Mouse (Mus musculus) kidney, embryonic 16.5 days (tissue): ENCODE measurements around the gene Cdc45. TPM values are rescaled to one million over a fixed set of nuclear protein-coding genes. Genes with fewer than 3 reads are reported as not detected.
"Not testable (repeated sequence)": the region's sequence is repeated elsewhere in the genome, so short reads cannot be mapped to it uniquely, and the experiment has no call there.

Source experiments
- ATAC-seq: fragments of 200-750 bp; cut with Nextera tagmentation; 2 replicates; pipeline ENCODE4 v1.8.0; 2017; ENCODE audit warnings: moderate TSS enrichment; ENCODE audit not compliant: low FRiP score, low TSS enrichment
- H3K27ac ChIP-seq: fragments of 300-500 bp; sonication (generic); 2 replicates; pipeline ENCODE4 v1.5.1; 2014; ENCODE audit warnings: low read length
- H3K27me3 ChIP-seq: fragments of 300-500 bp; sonication (generic); 2 replicates; pipeline ENCODE4 v1.6.1; 2014; ENCODE audit warnings: low read length, control low read depth, mixed read lengths; ENCODE audit not compliant: insufficient read depth
- H3K36me3 ChIP-seq: fragments of 300-500 bp; sonication (generic); 2 replicates; pipeline ENCODE4 v1.6.1; 2014; ENCODE audit warnings: low read length, control low read depth, mixed read lengths; ENCODE audit not compliant: insufficient read depth
- H3K4me1 ChIP-seq: fragments of 300-500 bp; sonication (generic); 2 replicates; pipeline ENCODE4 v1.6.1; 2014; ENCODE audit warnings: low read length, control low read depth, mixed read lengths; ENCODE audit not compliant: insufficient read depth
- H3K4me2 ChIP-seq: fragments of 300-500 bp; sonication (generic); replicated peaks from 2 replicates; pipeline ENCODE4 v1.6.1; 2014; ENCODE audit warnings: low read depth, low read length
- H3K4me3 ChIP-seq: fragments of 300-500 bp; sonication (generic); 2 replicates; pipeline ENCODE4 v1.5.1; 2014; ENCODE audit warnings: mild to moderate bottlenecking, low read length
- H3K9ac ChIP-seq: fragments of 300-500 bp; sonication (generic); replicated peaks from 2 replicates; pipeline ENCODE4 v1.6.1; 2014; ENCODE audit warnings: low read length
- H3K9me3 ChIP-seq: fragments of 300-500 bp; sonication (generic); 2 replicates; pipeline ENCODE4 v1.6.1; 2016; ENCODE audit warnings: low read length, control low read depth
- WGBS: fragments of 180-500 bp; shearing (Covaris S2); extraction: QIAGEN DNeasy Blood & Tissue Kit; methylation state at CpG from one replicate; pipeline ENCODE4 v1.1.7; 2014; 5-methylcytosine and 5-hydroxymethylcytosine counted together
- polyA plus RNA-seq: library from polyadenylated mRNA; unstranded; fragments of >200 nt; fragmentation: Nextera tagmentation; extraction: Ambion mirVana; gene quantifications from 2 replicates; pipeline ENCODE4 v1.2.1, GENCODE M21; 2015

The Cdc45 gene
- 52.1 and 53.1 TPM in 2 replicates for polyA plus RNA-seq

GRCm38 (mm10) chr16:18811468-18812384 lies at the start of gene Cdc45, which contains the start of gene Ufd1:
Cdc45 (minus strand) TSS chr16:18811987.
Ufd1 (plus strand) TSS chr16:18811779.
- H3K36me3 ChIP-seq = peaks cover 30% of the 10 kb centered on the region
- ATAC-seq = peak; percentile 96
- peak within 1 kb of the TSS; percentile 87 for H3K4me3 ChIP-seq

GRCm38 (mm10) chr16:18860186-18860585 lies 48.4 kb upstream of the Cdc45 start:
- ATAC-seq = no peak
- WGBS = 64% methylated on average over 1 of the region's 1 CpGs
- Histone ChIP-seq H3K9me3 (peaks cover 5% of the 10 kb centered on the region), H3K4me3 (no peak overlapping the region), H3K36me3 (no peaks in the 10 kb centered on the region), H3K27me3 (no peaks in the 10 kb centered on the region), H3K9ac (no peak overlapping the region), H3K4me1 (no peaks in the 10 kb centered on the region), H3K4me2 (no peak overlapping the region), H3K27ac (no peak overlapping the region)

More at GRCm38 (mm10) chr16:18811468-18812384, at the start of gene Cdc45, which contains the start of gene Ufd1:
- H3K9ac ChIP-seq = peak within 1 kb of the TSS; percentile 91
- H3K27ac ChIP-seq = peak within 1 kb of the TSS; percentile 81
- no peaks in the 10 kb centered on the region for H3K9me3 ChIP-seq
- no peaks in the 10 kb centered on the region for H3K27me3 ChIP-seq
- under 1% methylated on average over 42 of the region's 42 CpGs for WGBS
- peaks cover 16% of the 10 kb centered on the region for H3K4me1 ChIP-seq
- H3K4me2 ChIP-seq = peak within 1 kb of the TSS; percentile 88

GRCm38 (mm10) chr16:18858551-18858950 lies 46.8 kb upstream of the Cdc45 start:
- Histone ChIP-seq H3K4me2 (no peak overlapping the region), H3K9me3 (peaks cover 5% of the 10 kb centered on the region), H3K4me3 (no peak overlapping the region), H3K27me3 (no peaks in the 10 kb centered on the region), H3K36me3 (no peaks in the 10 kb centered on the region), H3K27ac (no peak overlapping the region), H3K9ac (no peak overlapping the region), H3K4me1 (no peaks in the 10 kb centered on the region)
- ATAC-seq = no peak

GRCm38 (mm10) chr16:18849521-18850190 lies 37.9 kb upstream of the Cdc45 start:
- H3K9me3 ChIP-seq, H3K36me3 ChIP-seq, H3K4me3 ChIP-seq, H3K4me2 ChIP-seq, H3K27ac ChIP-seq, H3K4me1 ChIP-seq, H3K9ac ChIP-seq, H3K27me3 ChIP-seq, ATAC-seq: not testable (repeated sequence)
- WGBS = 89% methylated on average over 15 of the region's 17 CpGs

- no peak for ATAC-seq
- Histone ChIP-seq H3K9me3 (peaks cover 5% of the 10 kb centered on the region; the same call in 1 of the 2 replicates), H3K4me3 (no peak overlapping the region), H3K4me2 (no peak overlapping the region), H3K36me3 (no peaks in the 10 kb centered on the region), H3K27ac (no peak overlapping the region), H3K27me3 (no peaks in the 10 kb centered on the region), H3K4me1 (no peaks in the 10 kb centered on the region), H3K9ac (no peak overlapping the region)
- WGBS = 84% methylated on average over 15 of the region's 15 CpGs
These were observed 34.6 kb upstream of the Cdc45 start for GRCm38 (mm10) chr16:18846301-18846820.

DNA sequence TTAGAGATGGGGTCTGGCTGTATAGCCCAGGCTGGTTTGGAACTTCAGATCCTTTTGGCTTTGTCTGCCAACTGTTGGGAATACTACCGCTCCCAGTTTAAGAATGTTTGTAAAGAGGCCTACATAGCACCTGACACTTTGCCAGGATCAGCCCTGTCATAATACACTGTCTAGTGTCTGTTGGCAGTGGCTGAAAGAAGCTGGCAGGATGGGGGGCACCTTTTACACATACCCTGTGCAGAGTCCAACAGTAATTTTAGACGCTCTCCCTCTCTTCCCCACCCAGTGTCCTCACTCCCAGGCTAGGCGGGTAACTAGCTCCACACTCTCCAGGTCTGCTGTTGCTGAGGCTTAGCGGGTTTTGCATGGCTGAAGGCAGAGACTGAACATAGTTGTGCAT lies 26.6 kb upstream of the Cdc45 start:
- peaks cover 26% of the 10 kb centered on the region for H3K36me3 ChIP-seq
- H3K27ac ChIP-seq = no peak overlapping the region
- no peak overlapping the region for H3K4me3 ChIP-seq
- ATAC-seq = no peak
- H3K27me3 ChIP-seq = no peaks in the 10 kb centered on the region
- H3K9me3 ChIP-seq = no peaks in the 10 kb centered on the region
- no peak overlapping the region for H3K9ac ChIP-seq
- no peak overlapping the region for H3K4me2 ChIP-seq
- WGBS = 93% methylated on average over 4 of the region's 4 CpGs
- 0 out of 2 replicates have a peak, but pooled peaks cover 4% of the 10 kb centered on the region for H3K4me1 ChIP-seq

DNA sequence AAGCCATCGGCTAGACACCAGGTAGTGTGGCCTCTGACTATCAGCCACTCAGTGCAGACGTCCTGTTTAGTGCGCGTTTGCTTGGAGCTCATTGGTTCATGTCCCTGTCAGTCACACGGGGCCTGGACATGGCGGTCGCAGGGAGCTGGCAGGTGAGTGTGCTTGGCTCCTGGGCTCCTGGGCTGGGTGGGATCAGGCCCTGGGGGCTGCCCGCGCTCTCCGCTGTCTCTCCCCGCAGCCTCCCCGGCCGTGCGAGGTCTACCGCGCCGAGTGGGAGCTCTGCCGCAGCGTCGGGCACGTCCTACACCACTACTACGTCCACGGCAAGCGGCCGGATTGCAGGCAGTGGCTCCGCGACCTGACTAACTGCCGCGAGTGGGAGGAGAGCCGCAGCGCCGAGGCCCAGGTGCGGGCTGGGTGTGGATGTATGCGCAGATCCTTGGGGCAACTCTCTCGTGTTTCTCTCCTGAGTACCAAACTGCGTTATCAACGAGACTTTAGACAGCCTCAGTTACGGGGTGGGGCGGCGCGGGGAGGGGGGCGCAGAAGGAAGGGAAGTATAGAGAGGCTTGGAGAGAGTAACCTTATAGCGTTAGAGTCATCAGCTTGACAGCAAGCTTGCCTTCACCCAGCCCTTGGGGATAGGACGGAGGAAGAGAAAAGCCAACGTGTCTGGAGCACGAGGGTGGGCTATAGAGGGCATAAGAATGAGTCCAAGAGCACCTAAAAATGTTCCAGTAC lies 24.9 kb upstream of the Cdc45 start, which contains the start of the genes 2510002D24Rik and Gm28539:
Gene 2510002D24Rik, plus strand, starts transcription at position 111 of the 741 bp plus-strand sequence.
Gene Gm28539, plus strand, starts transcription at position 117 of the 741 bp plus-strand sequence.
- H3K4me2 ChIP-seq = peak within 1 kb of the TSS; percentile 74
- peak; percentile 98 for ATAC-seq
- H3K4me3 ChIP-seq = peak within 1 kb of the TSS; percentile 84
- no peaks in the 10 kb centered on the region for H3K27me3 ChIP-seq
- H3K36me3 ChIP-seq = peaks cover 38% of the 10 kb centered on the region
- 0 out of 2 replicates have a peak, but pooled peaks cover 4% of the 10 kb centered on the region for H3K4me1 ChIP-seq
- no peaks in the 10 kb centered on the region for H3K9me3 ChIP-seq
- WGBS = under 1% methylated on average over 46 of the region's 46 CpGs
- peak within 1 kb of the TSS; percentile 59 for H3K27ac ChIP-seq
- H3K9ac ChIP-seq = peak within 1 kb of the TSS; percentile 87

- 23% methylated on average over 3 of the region's 3 CpGs for WGBS
- Histone ChIP-seq H3K9ac (no peak overlapping the region), H3K4me3 (peak overlapping the region; percentile 84), H3K4me2 (peak overlapping the region; percentile 74), H3K9me3 (no peaks in the 10 kb centered on the region), H3K36me3 (peaks cover 40% of the 10 kb centered on the region), H3K27me3 (no peaks in the 10 kb centered on the region), H3K4me1 (0 out of 2 replicates have a peak, but pooled peaks cover 4% of the 10 kb centered on the region), H3K27ac (no peak overlapping the region)
- ATAC-seq = peak; percentile 50; the same call in 1 of the 2 replicates
These were observed 24.3 kb upstream of the Cdc45 start for GRCm38 (mm10) chr16:18836073-18836467.

- 74% methylated on average over 2 of the region's 2 CpGs for WGBS
- Histone ChIP-seq H3K4me2 (no peak overlapping the region), H3K4me1 (0 out of 2 replicates have a peak, but pooled peaks cover 4% of the 10 kb centered on the region), H3K27me3 (no peaks in the 10 kb centered on the region), H3K9me3 (no peaks in the 10 kb centered on the region), H3K36me3 (peaks cover 46% of the 10 kb centered on the region), H3K27ac (no peak overlapping the region), H3K9ac (no peak overlapping the region), H3K4me3 (no peak overlapping the region)
- ATAC-seq = no peak
These were observed 21.7 kb upstream of the Cdc45 start for GRCm38 (mm10) chr16:18833486-18833885.
